Mouse (Mus musculus) Muller cell, postnatal 12 days (primary cell): ENCODE measurements around the gene Pum1.
A peak's percentile ranks its signal among the peaks of the same experiment; 100 is the strongest.
"Not testable (repeated sequence)": the region's sequence is repeated elsewhere in the genome, so short reads cannot be mapped to it uniquely, and the experiment has no call there.

ENCODE experiments used
- DNase-seq: peaks from one replicate; pipeline ENCODE4 v3.0.0-alpha.2; 2015; ENCODE audit errors: inconsistent ontology term

Gene Pum1

GRCm38 (mm10) chr4:130662979-130663725, at the start of gene Pum1:
Gene Pum1 (plus strand): TSS chr4:130663321.
- DNase-seq = peak; percentile 97

GRCm38 (mm10) chr4:130629391-130629790, 33.7 kb upstream of the Pum1 start:
- DNase-seq = peak; percentile 77

- peak; percentile 49 for DNase-seq
Observed at GRCm38 (mm10) chr4:130630232-130630847, 32.8 kb upstream of the Pum1 start.

GRCm38 (mm10) chr4:130635076-130635475, 28.0 kb upstream of the Pum1 start:
- DNase-seq = not testable (repeated sequence)

GRCm38 (mm10) chr4:130636761-130637160, 26.4 kb upstream of the Pum1 start:
- DNase-seq = no peak

- DNase-seq = peak; percentile 9
Observed at GRCm38 (mm10) chr4:130637488-130638422, 25.4 kb upstream of the Pum1 start.

GRCm38 (mm10) chr4:130640031-130640717, 22.9 kb upstream of the Pum1 start:
- DNase-seq = peak; percentile 22

- no peak for DNase-seq
Observed at GRCm38 (mm10) chr4:130642468-130642867, 20.7 kb upstream of the Pum1 start.

GRCm38 (mm10) chr4:130645426-130645825, 17.7 kb upstream of the Pum1 start:
- DNase-seq = peak; percentile 7

GRCm38 (mm10) chr4:130651286-130651685, 11.8 kb upstream of the Pum1 start:
- no peak for DNase-seq

GRCm38 (mm10) chr4:130652546-130652945, 10.6 kb upstream of the Pum1 start:
- no peak for DNase-seq

GRCm38 (mm10) chr4:130657820-130658565, 5.1 kb upstream of the Pum1 start:
- no peak for DNase-seq

GRCm38 (mm10) chr4:130659470-130659869, 3.7 kb upstream of the Pum1 start:
- no peak for DNase-seq

- no peak for DNase-seq
Observed at GRCm38 (mm10) chr4:130660106-130660505, 3.0 kb upstream of the Pum1 start.

- DNase-seq = no peak
Observed at GRCm38 (mm10) chr4:130661151-130661550, 2.0 kb upstream of the Pum1 start.

GRCm38 (mm10) chr4:130662305-130662704, 816 bp upstream of the Pum1 start:
- DNase-seq = not testable (repeated sequence)

GRCm38 (mm10) chr4:130663810-130664401, 785 bp downstream of the Pum1 start:
- DNase-seq = peak; percentile 59

GRCm38 (mm10) chr4:130664414-130665029, 1.4 kb downstream of the Pum1 start:
- DNase-seq = no peak

- DNase-seq = no peak
Observed at GRCm38 (mm10) chr4:130665176-130665575, 2.1 kb downstream of the Pum1 start.

GRCm38 (mm10) chr4:130667686-130668085, 4.6 kb downstream of the Pum1 start:
- DNase-seq = no peak
